Mouse (Mus musculus) retina, postnatal 7 days (tissue): Measurements from ENCODE around the gene Fam216a.
"Not testable (repeated sequence)": the region's sequence is repeated elsewhere in the genome, so short reads cannot be mapped to it uniquely, and the experiment has no call there.

Experiments used
- DNase-seq: peaks from one replicate; pipeline ENCODE4 v3.0.0-alpha.2; 2012; ENCODE audit warnings: low read depth, low spot score

The Fam216a gene

GRCm38 (mm10) chr5:122372192-122372769 lies at the start of gene Fam216a:
Gene Fam216a, minus strand, starts transcription at chr5:122372364.
- peak; percentile 100 for DNase-seq

- no peak for DNase-seq
Measured at GRCm38 (mm10) chr5:122421271-122422068, 49.3 kb upstream of the Fam216a start, which contains the start of gene Anapc7. Gene Anapc7, plus strand, starts transcription at chr5:122421693.

DNA sequence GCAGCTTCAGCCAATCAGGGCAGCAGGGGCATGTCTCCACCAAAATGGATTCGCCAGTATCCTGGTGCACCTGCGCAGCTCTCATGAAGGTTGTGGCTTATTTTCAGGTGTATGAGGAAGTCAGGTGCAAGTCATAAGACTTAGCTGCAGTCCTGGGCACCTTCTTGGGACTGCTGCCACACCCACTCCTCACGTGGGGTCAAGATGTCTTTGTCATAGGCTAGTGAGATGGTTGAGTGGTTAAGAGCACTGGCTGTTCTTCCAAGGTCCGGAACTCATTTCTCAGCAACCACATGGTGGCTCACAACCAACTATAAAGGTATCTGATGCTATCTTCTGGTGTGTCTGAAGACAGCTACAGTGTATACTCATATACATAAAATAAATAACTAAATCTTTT lies 48.5 kb upstream of the Fam216a start:
- not testable (repeated sequence) for DNase-seq

DNA sequence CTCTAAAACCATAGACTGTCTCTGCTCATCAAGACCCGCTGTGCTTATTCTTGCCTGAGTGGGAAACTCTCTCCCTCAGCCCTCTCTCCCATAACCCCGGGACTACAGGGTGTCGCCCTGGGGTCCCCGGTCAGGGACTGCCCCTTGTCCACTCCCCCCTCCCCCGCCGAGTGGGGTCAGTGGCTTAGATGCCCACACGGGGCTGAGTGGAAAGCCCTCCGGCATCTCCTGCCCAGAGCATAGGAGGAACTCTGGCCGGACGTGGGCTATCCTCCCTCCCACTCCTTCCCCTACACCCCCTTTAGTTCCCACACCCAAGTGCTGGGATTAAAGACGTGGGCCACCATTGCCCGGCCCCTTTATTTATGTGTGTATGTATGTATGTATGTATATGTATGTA lies 43.3 kb upstream of the Fam216a start:
- DNase-seq: no peak

GRCm38 (mm10) chr5:122414351-122414750 lies 42.2 kb upstream of the Fam216a start:
- no peak for DNase-seq

GRCm38 (mm10) chr5:122412826-122413225 lies 40.7 kb upstream of the Fam216a start:
- DNase-seq: no peak

GRCm38 (mm10) chr5:122411892-122412291 lies 39.7 kb upstream of the Fam216a start:
- DNase-seq: no peak

DNA sequence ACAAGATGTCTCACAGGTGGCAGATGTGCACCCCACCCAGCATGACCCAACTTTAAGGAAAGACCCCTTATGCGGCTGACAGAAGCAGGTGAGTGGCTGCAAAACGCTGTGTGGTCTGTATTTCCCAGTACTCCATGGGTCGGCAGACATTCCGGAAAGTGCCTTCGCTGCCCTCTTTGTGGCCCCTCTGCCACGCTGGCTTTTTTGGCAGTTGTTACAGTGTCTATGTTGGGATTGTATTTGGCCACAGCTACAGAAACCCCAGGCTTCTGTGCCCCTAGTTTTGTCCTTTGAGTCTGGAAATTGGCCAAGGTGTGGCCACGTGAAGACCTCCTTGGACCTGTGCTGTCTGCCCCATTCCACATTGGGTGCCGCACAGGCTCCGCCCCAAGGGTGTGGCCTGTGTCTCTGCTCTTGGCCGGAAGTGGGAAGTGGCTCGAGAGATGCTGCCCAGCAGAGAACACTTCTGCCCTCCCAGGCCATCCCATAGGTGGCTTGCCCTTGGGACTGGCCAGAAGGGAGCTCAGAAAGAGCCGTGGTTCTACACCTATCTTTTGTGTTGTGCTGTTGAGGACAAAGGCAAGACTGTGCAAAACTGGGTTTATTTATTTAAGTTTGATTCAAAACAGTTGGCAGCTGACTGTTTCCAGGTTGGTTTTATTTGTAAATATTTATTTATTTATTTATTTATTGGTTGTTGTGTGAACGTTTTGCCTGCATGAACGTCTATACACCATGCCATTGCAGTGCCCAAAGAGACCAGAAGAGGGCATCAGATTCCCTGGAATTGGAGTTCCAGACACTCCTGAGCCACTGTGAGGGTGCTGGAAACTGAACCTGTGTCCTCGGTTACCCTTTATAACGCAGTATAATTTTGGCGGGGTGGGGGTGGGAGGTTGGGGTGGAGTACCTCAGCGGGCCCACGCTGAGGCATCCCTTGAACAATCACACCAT lies 37.8 kb upstream of the Fam216a start:
- DNase-seq: no peak

- DNase-seq: no peak
Measured at GRCm38 (mm10) chr5:122405537-122405936, 33.4 kb upstream of the Fam216a start.

DNA sequence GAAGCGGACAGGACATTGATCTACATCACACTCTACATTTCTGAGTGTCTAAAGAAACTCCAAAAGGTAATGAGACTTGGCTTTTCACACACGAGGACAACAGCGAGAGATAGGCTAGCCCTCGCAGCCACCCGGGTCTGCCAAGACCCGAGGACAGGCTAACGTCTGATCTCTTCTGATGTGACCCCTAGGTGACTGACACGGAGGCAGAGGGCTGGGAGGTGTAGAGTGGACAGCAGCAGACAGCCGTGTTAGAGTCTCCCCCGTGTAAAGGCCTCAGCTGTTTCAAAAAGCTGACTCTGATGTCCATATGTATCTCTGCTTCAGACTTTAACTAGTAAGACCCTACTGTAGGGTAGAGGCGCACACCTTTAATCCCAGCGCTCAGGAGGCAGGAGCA lies 31.2 kb upstream of the Fam216a start:
- no peak for DNase-seq

DNA sequence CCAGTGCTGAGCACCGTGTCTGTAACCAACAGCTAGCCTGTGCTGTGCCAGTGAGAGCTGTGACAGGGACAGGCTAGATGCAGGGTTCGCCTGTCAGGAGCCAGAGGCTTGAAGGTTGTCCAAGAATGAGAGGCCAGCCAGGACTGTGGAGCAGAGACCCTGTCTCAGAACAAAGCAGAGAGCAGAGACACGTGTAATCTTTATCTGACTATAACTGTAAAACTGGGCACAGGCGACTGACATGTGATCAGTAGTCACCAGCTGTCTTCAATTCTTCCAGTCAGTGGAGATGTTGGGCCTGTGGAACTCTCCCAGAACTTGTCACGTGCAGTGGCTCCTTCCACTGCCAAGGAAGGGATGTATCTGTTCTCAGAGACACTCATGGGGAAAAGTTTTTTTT lies 30.6 kb upstream of the Fam216a start:
- no peak for DNase-seq

GRCm38 (mm10) chr5:122402160-122402559 lies 30.0 kb upstream of the Fam216a start:
- DNase-seq: no peak

- no peak for DNase-seq
Measured at GRCm38 (mm10) chr5:122401303-122401640, 29.1 kb upstream of the Fam216a start.

DNA sequence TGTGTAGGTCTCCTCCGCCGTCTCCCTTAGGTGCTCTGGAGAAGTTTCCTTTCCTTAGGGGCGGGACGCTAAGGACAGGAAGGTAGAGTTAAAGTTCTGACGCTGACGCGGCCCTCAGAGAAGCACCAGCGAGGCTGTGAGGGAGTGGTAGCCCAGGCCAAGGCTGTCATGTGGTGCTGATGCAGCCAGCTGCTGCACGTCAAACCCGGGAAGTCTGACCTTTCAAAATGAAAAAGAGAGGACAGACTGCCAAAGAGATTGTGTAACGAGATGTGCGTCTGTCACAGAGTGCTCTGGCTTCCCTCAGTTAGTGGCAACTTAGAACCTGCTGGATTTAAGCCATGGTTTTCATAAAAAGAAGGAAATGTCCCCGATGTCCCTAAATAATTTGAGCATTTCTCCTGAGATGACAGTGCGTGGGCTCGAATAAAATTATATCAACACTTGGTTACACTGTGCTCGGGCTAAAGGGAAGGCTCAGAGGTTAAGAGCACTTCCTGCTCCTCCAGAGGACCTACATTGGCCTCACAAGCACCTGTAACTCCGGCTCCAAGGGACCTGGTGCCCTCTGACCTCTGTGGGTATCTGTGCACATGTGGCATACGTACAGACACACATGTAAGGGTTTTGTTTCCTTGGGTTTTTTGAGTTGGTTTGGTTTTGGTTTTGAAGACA lies 28.6 kb upstream of the Fam216a start:
- DNase-seq: no peak

- no peak for DNase-seq
Measured at GRCm38 (mm10) chr5:122399871-122400270, 27.7 kb upstream of the Fam216a start.

DNA sequence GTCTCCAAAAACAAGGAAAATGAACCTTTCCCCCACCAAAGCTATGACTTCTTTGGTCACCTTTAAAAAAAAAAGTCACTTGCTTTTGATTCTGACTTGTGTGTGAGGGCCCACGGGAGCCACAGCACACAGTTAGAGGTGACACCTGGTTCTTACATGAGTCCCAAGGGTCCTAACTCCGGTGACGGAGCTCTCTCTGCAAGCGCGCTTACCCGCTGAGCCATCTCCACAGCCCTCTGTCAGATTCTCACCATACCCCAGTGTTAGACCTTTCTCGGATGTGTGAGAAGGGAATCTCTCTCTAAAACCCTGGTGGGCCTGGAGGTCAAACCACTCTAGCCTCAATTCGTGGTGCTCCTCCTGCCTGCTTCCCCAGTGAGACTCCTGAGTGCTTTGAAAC lies 25.3 kb upstream of the Fam216a start:
- DNase-seq: no peak

DNA sequence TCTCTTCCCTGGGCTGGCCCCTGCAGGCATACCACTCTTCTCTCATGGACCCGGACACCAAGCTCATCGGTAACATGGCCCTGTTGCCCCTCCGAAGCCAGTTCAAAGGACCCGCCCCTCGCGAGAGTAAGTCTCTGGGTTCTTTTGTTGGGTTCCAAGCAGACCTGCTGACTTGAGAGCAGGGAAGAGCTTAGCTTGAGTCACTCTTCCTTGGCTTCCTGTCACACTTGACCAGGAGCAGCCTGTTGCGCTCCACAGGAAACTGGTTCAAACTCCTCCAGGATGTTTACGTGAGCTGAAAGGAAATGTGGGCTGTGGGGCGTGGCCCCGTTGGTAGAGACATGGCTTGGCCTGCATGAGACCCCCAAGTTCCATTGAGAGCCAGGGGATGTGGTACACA lies 24.6 kb upstream of the Fam216a start:
- no peak for DNase-seq

DNA sequence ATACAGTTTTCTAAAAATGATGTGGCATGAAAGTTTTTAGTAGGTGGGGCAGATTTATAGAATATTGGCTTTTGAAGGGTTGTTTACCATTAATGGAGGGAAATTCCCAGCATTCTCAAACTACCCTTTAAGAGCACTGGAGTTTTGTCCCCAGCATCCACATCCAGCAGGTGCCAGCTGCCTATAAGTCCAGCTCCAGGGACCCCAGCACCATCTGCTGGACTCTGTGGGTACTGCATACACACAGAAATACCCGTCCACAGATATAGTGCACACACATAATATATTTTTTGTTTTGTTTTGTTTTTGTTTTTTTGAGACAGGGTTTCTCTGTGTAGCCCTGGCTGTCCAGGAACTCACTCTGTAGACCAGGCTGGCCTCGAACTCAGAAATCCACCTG lies 21.7 kb upstream of the Fam216a start:
- peak; percentile 58 for DNase-seq

- no peak for DNase-seq
Measured at GRCm38 (mm10) chr5:122392227-122393004, 20.3 kb upstream of the Fam216a start.

- DNase-seq: peak; percentile 84
Measured at GRCm38 (mm10) chr5:122391786-122392180, 19.6 kb upstream of the Fam216a start, which contains the start of gene Arpc3. Gene Arpc3, plus strand, starts transcription at chr5:122391878.
